Mouse (Mus musculus): Measurements from ENCODE around the gene Plekhg3. TPM values are rescaled to one million over a fixed set of nuclear protein-coding genes. Genes with fewer than 3 reads are reported as not detected.

Plekhg3 gene
- polyA plus RNA-seq, 1 experiment from 2014 or later: 2.1 TPM

DNA sequence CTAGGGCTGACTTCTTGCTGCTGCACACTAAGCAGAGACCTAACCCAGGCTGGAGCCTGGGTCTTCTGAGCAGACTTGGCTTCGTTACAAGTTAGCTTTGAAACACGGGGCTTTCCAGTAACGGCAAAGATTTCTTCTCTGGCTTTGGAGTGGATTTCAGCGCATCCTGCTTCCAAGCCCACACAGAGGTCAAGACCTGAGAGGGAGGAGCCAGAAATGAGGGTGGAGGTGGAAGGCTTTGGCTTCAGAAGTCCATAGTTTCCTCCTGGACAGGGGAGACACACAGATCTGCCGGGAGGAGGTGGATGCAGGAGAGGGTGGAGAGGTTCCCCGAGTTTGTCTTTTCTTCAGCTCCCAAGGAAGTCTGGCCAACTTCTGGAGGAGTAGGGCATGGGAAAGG, 58.8 kb downstream of the Plekhg3 start:
- Histone ChIP-seq H3K36me3 (ENCODE audit: insufficient read depth, low read length) (no peaks in the 10 kb centered on the region), H3K9ac (replicated peaks; ENCODE audit: low read depth) (no peak overlapping the region), H3K4me1 (ENCODE audit: insufficient read depth, low read depth, low read length) (peaks cover 11% of the 10 kb centered on the region; the same call in 1 of the 2 replicates), H3K4me2 (replicated peaks; ENCODE audit: low read depth, low read length) (no peak overlapping the region), H3K4me3 (ENCODE audit: low read depth, low read length) (no peak overlapping the region), H3K27me3 (replicated peaks; ENCODE audit: insufficient read depth, low read length) (0 out of 2 replicates have a peak, but pooled peaks cover 3% of the 10 kb centered on the region), H3K9me3 (ENCODE audit: low read length) (no peaks in the 10 kb centered on the region), H3K27ac (ENCODE audit: low read length) (no peak overlapping the region)
- 23% methylated on average over 6 of the region's 6 CpGs for WGBS
- ATAC-seq (no peak), DNase-seq (ENCODE audit: low spot score) (peak; percentile 28)
- no peak for TF ChIP-seq CTCF (IDR thresholded peaks at IDR 0.05)
- no peak for TF ChIP-seq EP300 (IDR thresholded peaks at IDR 0.05)

DNA sequence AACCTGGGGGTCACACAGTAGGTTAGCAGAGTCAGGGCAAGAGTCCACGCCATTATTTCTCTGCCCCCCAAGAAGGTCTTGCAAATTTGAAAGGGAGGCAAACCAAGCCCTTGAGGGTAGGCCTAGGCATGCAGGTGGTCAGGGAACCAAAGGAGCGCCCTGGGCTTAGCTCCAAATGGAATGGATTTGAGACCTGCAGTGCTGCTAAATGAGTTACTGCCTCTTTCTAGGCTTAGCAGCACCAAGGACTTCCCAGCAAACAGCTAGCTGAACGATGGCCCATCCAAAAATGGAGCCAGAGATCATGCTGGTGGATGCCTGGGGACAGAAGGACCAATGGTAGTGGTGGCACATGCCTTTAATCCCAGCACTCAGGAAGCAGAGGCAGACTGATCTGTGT, 60.3 kb downstream of the Plekhg3 start:
- no peak overlapping the region for H3K27ac ChIP-seq (ENCODE audit: low read length)
- TF ChIP-seq CTCF (IDR thresholded peaks at IDR 0.05) (no peak), EP300 (IDR thresholded peaks at IDR 0.05) (no peak)
- H3K27me3 ChIP-seq (replicated peaks; ENCODE audit: insufficient read depth, low read length): 0 out of 2 replicates have a peak, but pooled peaks cover 3% of the 10 kb centered on the region
- H3K4me1 ChIP-seq (ENCODE audit: insufficient read depth, low read depth, low read length): peaks cover 11% of the 10 kb centered on the region; the same call in 1 of the 2 replicates
- DNase-seq (ENCODE audit: low spot score) (no peak), ATAC-seq (no peak)
- no peak overlapping the region for H3K9ac ChIP-seq (replicated peaks; ENCODE audit: low read depth)
- H3K4me2 ChIP-seq (replicated peaks; ENCODE audit: low read depth, low read length): no peak overlapping the region
- WGBS: 80% methylated on average over 3 of the region's 3 CpGs
- H3K36me3 ChIP-seq (ENCODE audit: insufficient read depth, low read length): no peaks in the 10 kb centered on the region
- no peak overlapping the region for H3K4me3 ChIP-seq (ENCODE audit: low read depth, low read length)
- no peaks in the 10 kb centered on the region for H3K9me3 ChIP-seq (ENCODE audit: low read length)

DNA sequence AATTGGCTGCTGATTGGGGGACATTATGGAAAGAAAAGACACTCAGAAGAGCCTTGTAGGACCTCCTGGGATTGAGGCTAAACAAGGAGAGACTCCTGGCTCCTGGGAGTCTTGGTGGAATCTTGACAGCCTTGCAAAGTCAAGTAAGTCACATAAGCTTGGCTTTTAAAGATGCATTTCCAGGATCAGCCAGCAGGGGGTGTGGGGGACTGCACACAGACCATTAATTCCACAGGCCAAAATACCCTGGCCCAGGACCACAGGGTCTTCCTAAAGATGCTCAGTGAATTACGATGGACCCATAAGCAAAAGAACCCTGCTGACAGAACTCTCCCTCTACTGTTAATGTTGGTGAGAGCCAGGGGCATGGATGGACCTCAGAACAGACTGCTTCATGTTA, 61.5 kb downstream of the Plekhg3 start:
- Histone ChIP-seq H3K27me3 (replicated peaks; ENCODE audit: insufficient read depth, low read length) (0 out of 2 replicates have a peak, but pooled peaks cover 3% of the 10 kb centered on the region), H3K36me3 (ENCODE audit: insufficient read depth, low read length) (no peaks in the 10 kb centered on the region), H3K27ac (ENCODE audit: low read length) (no peak overlapping the region), H3K4me2 (replicated peaks; ENCODE audit: low read depth, low read length) (no peak overlapping the region), H3K9me3 (ENCODE audit: low read length) (no peaks in the 10 kb centered on the region), H3K4me3 (ENCODE audit: low read depth, low read length) (no peak overlapping the region), H3K9ac (replicated peaks; ENCODE audit: low read depth) (no peak overlapping the region), H3K4me1 (ENCODE audit: insufficient read depth, low read depth, low read length) (peaks cover 11% of the 10 kb centered on the region; the same call in 1 of the 2 replicates)
- TF ChIP-seq EP300 (IDR thresholded peaks at IDR 0.05) (no peak), CTCF (IDR thresholded peaks at IDR 0.05) (peak; percentile 85)
- DNase-seq (ENCODE audit: low spot score): peak; percentile 46
- WGBS: 46% methylated on average over 1 of the region's 1 CpGs
- no peak for ATAC-seq

DNA sequence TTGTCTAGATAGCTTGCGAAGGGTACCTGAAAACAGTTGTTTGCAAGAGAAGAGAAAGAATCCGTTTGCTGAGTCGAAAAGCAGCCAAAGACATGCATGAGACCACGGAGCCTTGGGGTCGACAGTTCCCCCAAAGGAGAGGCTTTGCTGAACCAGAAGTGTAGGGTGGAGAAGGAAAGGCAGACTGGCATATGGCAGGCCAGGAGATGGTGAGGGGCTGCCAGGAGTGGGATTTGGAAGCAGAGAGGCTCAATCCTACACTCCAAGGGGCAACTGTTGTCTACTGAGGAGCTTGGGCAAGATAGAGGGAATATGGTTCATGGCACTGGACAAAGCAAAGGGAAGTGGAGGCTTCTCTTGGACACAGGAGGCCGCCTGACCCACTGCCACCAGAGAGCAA, 62.6 kb downstream of the Plekhg3 start:
- ATAC-seq: no peak
- no peak for TF ChIP-seq EP300 (IDR thresholded peaks at IDR 0.05)
- Histone ChIP-seq H3K27me3 (replicated peaks; ENCODE audit: insufficient read depth, low read length) (0 out of 2 replicates have a peak, but pooled peaks cover 3% of the 10 kb centered on the region), H3K9me3 (ENCODE audit: low read length) (no peaks in the 10 kb centered on the region), H3K4me2 (replicated peaks; ENCODE audit: low read depth, low read length) (no peak overlapping the region), H3K27ac (ENCODE audit: low read length) (no peak overlapping the region), H3K4me1 (ENCODE audit: insufficient read depth, low read depth, low read length) (peaks cover 11% of the 10 kb centered on the region; the same call in 1 of the 2 replicates), H3K9ac (replicated peaks; ENCODE audit: low read depth) (no peak overlapping the region), H3K36me3 (ENCODE audit: insufficient read depth, low read length) (no peaks in the 10 kb centered on the region), H3K4me3 (ENCODE audit: low read depth, low read length) (no peak overlapping the region)
- WGBS: 84% methylated on average over 6 of the region's 6 CpGs
- no peak for DNase-seq (ENCODE audit: low spot score)

DNA sequence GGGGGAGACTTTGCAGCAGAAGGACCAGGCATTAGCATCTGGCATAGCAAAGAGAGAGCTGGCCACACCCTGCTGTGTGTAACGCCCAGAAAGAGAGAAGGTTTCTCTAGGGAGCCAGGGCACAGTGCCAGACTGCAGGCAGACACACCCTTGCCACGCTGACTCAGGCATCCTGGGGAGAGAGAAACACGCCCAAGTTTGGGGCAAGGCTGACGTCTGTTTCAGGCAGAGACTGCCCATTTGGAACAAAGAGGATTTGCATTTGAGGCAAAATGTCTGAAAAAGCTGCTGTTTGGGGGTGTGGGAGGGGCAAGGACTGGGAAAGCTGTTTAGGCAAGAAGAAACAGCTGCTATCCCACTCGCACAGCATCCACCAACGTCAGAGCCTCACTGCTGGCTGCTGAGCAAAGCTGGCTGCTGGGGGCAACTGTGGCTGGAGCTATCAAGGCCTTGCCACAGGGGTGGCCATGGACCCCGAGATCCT, 63.2 kb downstream of the Plekhg3 start:
- 0 out of 2 replicates have a peak, but pooled peaks cover 3% of the 10 kb centered on the region for H3K27me3 ChIP-seq (replicated peaks; ENCODE audit: insufficient read depth, low read length)
- no peaks in the 10 kb centered on the region for H3K36me3 ChIP-seq (ENCODE audit: insufficient read depth, low read length)
- no peak overlapping the region for H3K4me3 ChIP-seq (ENCODE audit: low read depth, low read length)
- ATAC-seq (peak; percentile 88), DNase-seq (ENCODE audit: low spot score) (peak; percentile 96)
- under 1% methylated on average over 7 of the region's 7 CpGs for WGBS
- H3K27ac ChIP-seq (ENCODE audit: low read length): peak overlapping the region; percentile 59
- TF ChIP-seq EP300 (IDR thresholded peaks at IDR 0.05) (peak; percentile 57), CTCF (IDR thresholded peaks at IDR 0.05) (no peak)
- no peaks in the 10 kb centered on the region for H3K9me3 ChIP-seq (ENCODE audit: low read length)
- H3K9ac ChIP-seq (replicated peaks; ENCODE audit: low read depth): no peak overlapping the region
- peaks cover 11% of the 10 kb centered on the region; the same call in 1 of the 2 replicates for H3K4me1 ChIP-seq (ENCODE audit: insufficient read depth, low read depth, low read length)
- no peak overlapping the region for H3K4me2 ChIP-seq (replicated peaks; ENCODE audit: low read depth, low read length)

DNA sequence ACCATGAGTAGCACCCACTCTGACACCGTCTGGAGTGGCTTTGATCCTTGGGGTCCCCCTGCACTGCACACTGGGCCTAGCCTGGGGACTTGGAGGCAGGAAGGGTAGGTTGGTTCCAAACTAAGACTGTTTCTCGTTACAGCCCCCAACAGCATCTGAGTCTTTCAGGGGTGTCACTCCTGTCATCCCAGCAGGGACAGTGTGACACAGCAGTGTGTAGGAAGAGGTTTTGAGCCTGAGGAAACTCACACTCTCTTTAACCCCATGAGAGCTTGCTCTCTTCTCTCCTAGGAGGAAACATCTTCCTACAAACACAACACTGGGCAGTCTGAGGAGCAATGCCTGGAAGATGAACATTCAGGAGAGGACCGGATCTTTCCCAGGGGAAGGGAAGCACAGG, 63.9 kb downstream of the Plekhg3 start:
- no peaks in the 10 kb centered on the region for H3K9me3 ChIP-seq (ENCODE audit: low read length)
- H3K4me2 ChIP-seq (replicated peaks; ENCODE audit: low read depth, low read length): no peak overlapping the region
- no peaks in the 10 kb centered on the region for H3K36me3 ChIP-seq (ENCODE audit: insufficient read depth, low read length)
- ATAC-seq (no peak), DNase-seq (ENCODE audit: low spot score) (no peak)
- H3K27ac ChIP-seq (ENCODE audit: low read length): peak overlapping the region; percentile 59
- H3K27me3 ChIP-seq (replicated peaks; ENCODE audit: insufficient read depth, low read length): 0 out of 2 replicates have a peak, but pooled peaks cover 3% of the 10 kb centered on the region
- peaks cover 10% of the 10 kb centered on the region; the same call in 1 of the 2 replicates for H3K4me1 ChIP-seq (ENCODE audit: insufficient read depth, low read depth, low read length)
- H3K9ac ChIP-seq (replicated peaks; ENCODE audit: low read depth): no peak overlapping the region
- WGBS: 68% methylated on average over 3 of the region's 3 CpGs
- TF ChIP-seq CTCF (IDR thresholded peaks at IDR 0.05): no peak
- TF ChIP-seq EP300 (IDR thresholded peaks at IDR 0.05): no peak
- no peak overlapping the region for H3K4me3 ChIP-seq (ENCODE audit: low read depth, low read length)
